Mouse (Mus musculus) ES-Bruce4 (cell line): ENCODE data around the gene Pih1d1.

Experiments used
- EP300 ChIP-seq: IDR thresholded peaks from 2 replicates; pipeline ENCODE4 v1.6.1; 2011; ENCODE audit warnings: low read depth, low read length; ENCODE audit not compliant: insufficient read depth
- POLR2A ChIP-seq: IDR thresholded peaks from one replicate; pipeline ENCODE4 v1.8.1; 2011; ENCODE audit warnings: low read length; ENCODE audit not compliant: insufficient read depth

DNA sequence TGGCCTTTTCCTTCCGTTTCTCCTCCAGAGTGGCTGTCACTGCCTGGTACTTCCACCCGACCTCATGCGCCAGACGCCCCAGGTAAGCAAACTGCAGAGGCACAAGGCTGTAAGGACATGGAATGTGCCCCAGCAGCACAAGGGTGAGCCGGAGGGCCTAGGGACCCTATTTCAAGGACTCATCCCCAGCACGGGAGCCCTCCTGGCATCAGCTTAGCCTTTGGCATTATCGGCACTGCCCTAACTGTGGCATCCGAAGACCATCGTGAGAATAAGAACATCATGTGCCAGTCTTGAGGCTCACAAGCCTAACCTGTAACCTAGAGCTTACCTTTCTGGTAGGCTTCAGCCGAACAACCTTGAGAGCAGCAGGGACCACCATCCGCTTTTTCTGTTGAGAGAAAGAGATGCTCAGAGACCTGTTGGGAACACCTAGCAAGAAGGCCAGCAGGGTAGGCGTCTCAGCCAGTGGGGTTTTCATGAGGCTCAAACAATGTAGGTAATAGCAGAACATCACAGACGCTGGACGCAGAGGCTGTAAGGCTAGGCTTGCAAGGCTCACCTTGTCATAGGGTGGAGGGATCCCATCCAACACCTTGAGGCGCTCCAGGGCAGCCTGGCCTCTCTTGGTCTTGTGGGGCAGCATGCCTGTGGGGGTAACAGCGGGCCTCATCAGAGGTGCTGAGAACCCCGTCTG is 27.8 kb upstream of the Pih1d1 start:
- no peak for TF ChIP-seq POLR2A
- no peak for TF ChIP-seq EP300
